Mouse (Mus musculus) heart, adult 11 months (tissue): ENCODE results near the gene Mrpl4.
A peak's percentile ranks its signal among the peaks of the same experiment; 100 is the strongest.
"Not testable (repeated sequence)": the region's sequence is repeated elsewhere in the genome, so short reads cannot be mapped to it uniquely, and the experiment has no call there.

Source experiments
- DNase-seq: peaks from one replicate; pipeline ENCODE4 v3.0.0; 2022

Gene Mrpl4

GRCm38 (mm10) chr9:20986952-20987686 is 15.4 kb upstream of the Mrpl4 start:
- DNase-seq, result peak; percentile 98

DNA sequence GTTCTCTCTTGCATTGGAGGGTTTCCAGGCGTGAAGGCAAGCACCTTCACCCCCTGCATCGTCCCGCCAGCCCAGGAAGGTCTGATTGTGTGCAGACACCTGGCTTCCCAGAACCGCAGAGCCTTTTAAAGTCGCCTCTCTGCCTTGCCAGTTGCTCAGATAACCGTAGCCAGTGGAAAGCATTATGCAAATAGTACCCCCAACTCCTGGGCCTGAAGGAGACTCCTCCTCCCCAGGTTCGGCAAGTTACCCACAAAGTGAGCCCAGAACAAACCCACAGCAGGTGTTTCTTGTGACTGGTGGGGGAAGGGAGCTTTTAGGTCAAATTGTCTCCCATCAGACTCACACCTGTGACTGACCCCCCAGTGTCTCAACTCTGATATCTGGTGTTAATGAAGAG is 14.6 kb upstream of the Mrpl4 start:
- no peak for DNase-seq

DNA sequence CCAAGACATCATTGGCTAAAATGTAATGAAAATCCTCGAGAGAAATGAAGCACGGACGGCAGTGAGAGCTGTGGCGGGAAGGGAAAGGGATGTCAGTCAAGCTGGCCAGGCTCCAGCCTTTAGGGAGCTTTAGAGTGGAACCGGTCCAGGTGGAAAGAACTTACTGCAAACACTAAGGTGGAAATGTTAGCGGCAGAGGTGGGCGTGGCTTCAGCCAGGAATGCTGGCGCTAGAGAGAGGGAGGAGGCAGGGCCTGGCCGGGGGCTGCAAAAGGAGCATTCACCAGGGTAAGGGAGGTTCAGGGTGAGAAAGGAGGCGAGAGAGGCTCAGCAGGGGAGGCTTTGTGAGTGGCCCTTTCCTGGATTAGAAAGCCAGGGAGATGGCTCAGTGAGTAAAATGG is 11.7 kb upstream of the Mrpl4 start:
- DNase-seq, result no peak

- DNase-seq, result no peak
Measured at GRCm38 (mm10) chr9:20991587-20991986, 11.0 kb upstream of the Mrpl4 start.

GRCm38 (mm10) chr9:20993165-20993898 is 9.2 kb upstream of the Mrpl4 start:
- no peak for DNase-seq

- DNase-seq, result no peak
Measured at GRCm38 (mm10) chr9:20995069-20995468, 7.5 kb upstream of the Mrpl4 start.

DNA sequence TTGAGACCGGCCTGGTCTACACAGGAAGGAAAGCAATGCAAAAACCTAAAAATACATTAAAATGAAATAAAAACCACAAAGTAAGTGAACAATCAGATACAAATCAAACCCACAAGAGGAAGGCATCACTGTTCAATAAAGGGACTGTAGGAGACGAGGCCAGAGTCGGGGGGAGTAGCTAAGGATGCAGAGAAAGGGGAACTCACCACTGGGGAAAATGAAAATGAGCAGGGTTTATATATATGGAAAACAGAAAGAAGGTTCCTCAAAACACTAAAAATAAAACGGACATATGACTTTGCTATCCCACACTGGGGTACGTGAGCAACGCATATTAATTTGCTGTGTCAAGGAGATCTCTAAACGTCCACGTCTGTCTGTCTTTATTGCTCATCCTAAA is 5.5 kb upstream of the Mrpl4 start:
- DNase-seq, result no peak

- not testable (repeated sequence) for DNase-seq
Measured at GRCm38 (mm10) chr9:20998337-20998736, 4.2 kb upstream of the Mrpl4 start.

GRCm38 (mm10) chr9:21000811-21001210 is 1.7 kb upstream of the Mrpl4 start:
- DNase-seq, result peak; percentile 80

DNA sequence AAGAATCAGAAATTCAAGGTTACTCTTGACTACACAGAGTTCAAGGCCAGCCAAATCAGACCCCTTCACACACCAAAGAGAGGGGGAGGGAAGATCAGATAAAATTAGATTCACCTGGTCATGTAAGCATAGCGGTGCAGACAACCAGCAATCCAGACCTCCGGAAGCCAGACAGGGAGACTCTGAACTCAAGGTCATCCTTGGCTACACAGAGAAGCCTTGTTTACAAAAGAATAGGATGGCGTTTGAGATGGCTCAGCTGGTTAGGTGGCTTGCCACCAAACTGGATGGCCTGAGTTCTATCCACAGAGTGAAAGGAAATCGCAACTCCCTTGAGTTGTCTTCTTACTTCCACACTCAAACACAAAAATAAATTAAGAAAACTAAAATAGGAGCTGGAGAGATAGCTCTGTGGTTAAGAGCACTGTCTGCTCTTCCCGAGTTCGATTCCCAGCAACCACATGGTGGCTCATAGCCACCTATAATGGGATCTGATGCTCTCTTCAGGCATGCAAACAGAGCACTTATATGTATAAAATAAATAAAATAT is 812 bp upstream of the Mrpl4 start:
- peak; percentile 87 for DNase-seq

DNA sequence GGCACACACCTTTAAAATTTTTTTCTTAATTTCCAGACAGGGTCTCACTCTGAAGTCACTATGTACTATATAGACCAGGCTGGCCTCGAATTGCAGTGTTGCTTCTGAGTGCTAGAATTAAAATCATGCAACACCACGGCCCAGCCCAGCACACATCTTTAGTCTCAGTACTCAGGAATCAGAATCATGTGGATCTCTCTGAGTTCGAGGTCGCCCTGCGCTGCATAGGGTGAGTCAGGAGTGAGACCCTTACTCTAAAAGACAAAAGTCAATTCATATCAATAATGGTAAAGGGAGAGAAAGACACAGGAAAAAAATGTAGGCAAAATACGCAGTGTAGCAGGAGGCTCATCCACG is 290 bp upstream of the Mrpl4 start:
- no peak for DNase-seq

DNA sequence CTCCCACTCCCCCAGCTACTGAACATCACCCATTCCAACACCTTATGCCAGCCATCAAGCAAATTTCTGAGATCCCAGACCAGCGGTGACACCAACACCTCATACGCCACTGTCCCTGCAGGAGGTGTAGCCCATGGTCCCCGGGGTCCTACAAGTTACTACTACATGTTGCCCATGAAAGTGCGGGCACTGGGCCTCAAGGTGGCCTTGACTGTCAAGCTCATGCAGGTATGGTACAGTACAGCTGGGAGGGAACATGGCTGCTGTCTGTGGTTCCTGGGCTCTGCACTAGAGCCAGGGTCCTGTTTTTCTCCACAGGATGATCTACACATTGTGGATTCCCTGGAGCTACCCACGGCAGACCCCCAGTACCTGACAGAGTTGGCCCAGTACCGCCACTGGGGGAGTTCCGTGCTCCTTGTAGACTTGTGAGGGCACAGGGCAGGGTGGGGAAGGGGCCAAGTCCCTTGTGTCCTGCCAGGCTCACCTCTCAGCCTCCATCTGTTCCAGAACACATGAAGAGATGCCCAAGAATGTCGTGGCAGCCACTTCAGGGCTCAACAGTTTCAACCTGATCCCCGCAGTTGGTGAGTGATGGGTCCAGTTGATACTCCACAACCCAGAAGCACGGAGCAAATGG is 4.9 kb downstream of the Mrpl4 start:
- peak; percentile 91 for DNase-seq

DNA sequence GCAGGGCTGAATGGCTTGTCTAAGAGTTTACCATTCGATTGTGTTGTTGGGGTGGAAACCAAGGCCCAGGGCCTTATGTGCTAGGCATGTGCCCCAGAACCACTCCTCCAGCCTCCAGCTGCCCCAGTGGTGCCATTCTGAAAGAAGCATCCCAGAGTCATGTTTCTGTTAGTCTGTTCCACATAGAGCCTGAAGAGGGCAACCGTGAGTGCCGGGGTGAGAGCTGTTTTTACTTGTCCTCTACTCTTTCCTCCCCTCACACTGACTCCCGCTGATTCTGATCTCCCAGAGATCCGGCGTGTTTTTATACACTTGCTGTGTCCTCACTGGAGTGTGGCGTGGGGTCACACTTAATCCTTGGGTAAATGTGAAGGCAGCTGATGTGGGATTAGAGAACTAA is 5.5 kb downstream of the Mrpl4 start:
- no peak for DNase-seq

- DNase-seq, result peak; percentile 96
Measured at GRCm38 (mm10) chr9:21010362-21010761, 7.8 kb downstream of the Mrpl4 start.

- not testable (repeated sequence) for DNase-seq
Measured at GRCm38 (mm10) chr9:21010939-21011541, 8.5 kb downstream of the Mrpl4 start.

DNA sequence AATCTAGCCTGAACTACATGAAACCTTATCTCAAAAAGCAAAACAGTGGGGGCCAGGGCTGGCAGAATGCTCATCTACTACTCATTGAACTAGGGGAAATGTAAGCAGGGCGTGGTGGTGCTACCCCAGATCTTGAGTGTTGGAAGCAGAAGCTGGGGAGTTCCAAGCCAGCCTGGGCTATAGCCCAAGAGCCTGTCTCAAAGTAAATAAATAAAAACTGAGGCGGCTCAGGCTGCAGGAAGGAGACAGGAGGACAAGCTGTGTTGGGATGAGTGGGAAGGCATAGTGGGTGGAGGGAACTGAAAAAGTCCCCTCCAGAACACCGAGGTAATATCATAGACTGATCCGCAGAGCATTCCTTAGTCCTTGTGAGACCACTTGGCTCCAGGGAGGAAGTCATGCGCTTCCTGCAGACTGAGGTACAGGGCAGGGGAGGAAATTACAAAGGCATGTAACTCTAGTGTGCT is 9.3 kb downstream of the Mrpl4 start:
- DNase-seq, result peak; percentile 98

- no peak for DNase-seq
Measured at GRCm38 (mm10) chr9:21012368-21012767, 9.8 kb downstream of the Mrpl4 start.

- peak; percentile 99 for DNase-seq
Measured at GRCm38 (mm10) chr9:21014691-21015570, 12.4 kb downstream of the Mrpl4 start.

DNA sequence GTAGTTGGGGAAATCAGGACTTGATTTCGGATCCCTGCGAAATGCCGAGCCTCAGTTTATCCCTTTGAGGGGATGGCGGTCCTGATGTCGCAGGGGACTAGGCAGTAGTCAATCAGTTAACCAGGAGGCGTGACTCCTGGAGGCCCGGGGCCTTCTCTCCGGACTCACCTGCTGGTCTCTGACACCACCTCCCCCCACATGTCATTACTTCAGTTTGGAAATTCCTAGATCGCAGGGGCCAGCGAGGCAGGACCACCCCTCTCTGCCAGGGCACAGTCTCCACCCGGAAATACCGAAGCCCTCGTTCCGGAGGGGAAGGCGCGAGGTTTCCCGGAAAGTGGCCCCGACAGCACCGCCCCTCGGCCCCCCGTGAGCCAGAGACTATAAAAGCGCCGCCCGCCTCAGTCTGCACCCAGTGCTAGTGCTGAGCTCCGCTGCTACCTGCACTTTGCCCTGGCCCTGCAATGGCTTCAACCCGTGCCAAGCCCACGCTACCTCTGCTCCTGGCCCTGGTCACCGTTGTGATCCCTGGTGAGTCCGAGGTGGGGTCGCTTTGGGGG is 13.1 kb downstream of the Mrpl4 start, which contains the start of gene Icam1:
TSS of gene Icam1 (plus strand) at position 415 of the 560 bp plus-strand sequence.
- DNase-seq, result peak; percentile 99

- DNase-seq, result peak; percentile 95
Measured at GRCm38 (mm10) chr9:21016331-21017176, 14.0 kb downstream of the Mrpl4 start.

DNA sequence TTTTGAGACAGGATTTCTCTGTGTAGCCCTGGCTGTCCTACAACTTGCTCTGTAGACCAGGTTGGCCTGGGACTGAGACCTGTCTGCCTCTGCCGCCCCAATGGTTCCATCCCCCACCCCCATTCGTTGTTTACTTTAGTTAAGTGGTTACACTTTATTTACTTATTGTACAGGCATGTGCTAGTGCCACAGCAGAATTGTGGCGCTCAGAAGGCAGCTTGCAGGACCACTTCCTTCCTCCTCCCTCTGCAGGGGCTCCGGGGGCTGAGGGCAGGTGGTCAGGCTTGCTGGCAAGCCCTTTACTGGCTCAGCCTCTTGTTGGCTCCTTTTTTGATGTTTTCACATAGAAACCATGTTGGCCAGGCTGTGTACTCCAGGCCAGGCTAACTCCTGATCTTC is 14.6 kb downstream of the Mrpl4 start:
- no peak for DNase-seq
